13 mouse cellular contexts compared by ENCODE assay signal in the genomic region with DNA sequence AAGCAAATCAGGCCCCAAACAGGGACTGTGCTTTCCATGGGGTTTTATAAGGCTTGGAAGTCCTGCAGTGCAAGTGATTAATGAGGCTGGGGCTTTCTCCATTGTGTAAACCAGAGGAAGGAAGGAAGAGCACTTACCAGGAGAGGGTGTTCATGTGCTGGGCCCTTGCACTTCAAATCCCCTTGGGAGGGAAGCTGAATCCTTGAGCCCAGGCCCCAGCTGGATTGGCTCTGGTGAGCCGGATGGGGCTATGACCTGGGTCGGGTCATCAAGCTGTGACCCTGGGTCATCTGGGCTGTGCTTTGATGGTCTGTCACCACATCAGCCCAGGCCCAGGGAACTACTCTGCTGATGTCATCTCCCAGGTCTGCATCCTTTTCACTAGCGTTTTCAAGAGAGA. TPM values are rescaled to one million over a fixed set of nuclear protein-coding genes. Genes with fewer than 3 reads are reported as not detected.
A peak's percentile ranks its signal among the peaks of the same experiment; 100 is the strongest.
DNase-seq lines count a peak whose midpoint lies in the region; ATAC-seq and TF ChIP-seq lines count a peak whose summit lies in the region.
"Had no signal": no experiment of that assay in that cellular context is flagged by ENCODE, and none has a peak within 500 bp of the region (broad histone marks: within the 10 kb centered on the region; RNA-seq: fewer than 3 reads in every experiment).

No protein-coding gene starts in this region.

- no peak overlapping the region for H3K9ac ChIP-seq in liver, embryonic 11.5 days (ENCODE audit: low read depth, low read length)
- no peak overlapping the region for H3K9ac ChIP-seq in kidney, postnatal 0 days (ENCODE audit: low read depth, low read length)
- no peak overlapping the region for H3K9ac ChIP-seq in intestine, postnatal 0 days (ENCODE audit: low read depth, low read length)
- H3K9ac ChIP-seq: hindbrain, embryonic 12.5 days had no signal

- peaks cover 13% of the 10 kb centered on the region for H3K27me3 ChIP-seq in liver, embryonic 11.5 days (replicated peaks; ENCODE audit: control insufficient read depth, insufficient read depth, low read length)
- H3K27me3 ChIP-seq in kidney, postnatal 0 days (ENCODE audit: insufficient read depth, low read length), result no peaks in the 10 kb centered on the region
- H3K27me3 ChIP-seq in intestine, postnatal 0 days (replicated peaks; ENCODE audit: control insufficient read depth, insufficient read depth, low read length), result 0 out of 2 replicates have a peak, but pooled peaks cover 2% of the 10 kb centered on the region

- no peak overlapping the region for H3K27ac ChIP-seq in liver, embryonic 11.5 days (ENCODE audit: low read depth, low read length)
- no peak overlapping the region for H3K27ac ChIP-seq in kidney, postnatal 0 days
- H3K27ac ChIP-seq in intestine, postnatal 0 days (ENCODE audit: low read depth, low read length), result no peak overlapping the region
- H3K27ac ChIP-seq: hindbrain, embryonic 12.5 days had no signal

- H3K9me3 ChIP-seq in liver, embryonic 11.5 days (ENCODE audit: control insufficient read depth, low read length), result no peaks in the 10 kb centered on the region
- H3K9me3 ChIP-seq in kidney, postnatal 0 days (replicated peaks; ENCODE audit: low read length), result no peaks in the 10 kb centered on the region
- H3K9me3 ChIP-seq in intestine, postnatal 0 days (ENCODE audit: control insufficient read depth), result no peaks in the 10 kb centered on the region
- H3K9me3 ChIP-seq: hindbrain, embryonic 12.5 days had no signal

- H3K4me2 ChIP-seq in liver, embryonic 11.5 days, result no peak overlapping the region
- H3K4me2 ChIP-seq in kidney, postnatal 0 days (ENCODE audit: low read length), result no peak overlapping the region
- no peak overlapping the region for H3K4me2 ChIP-seq in intestine, postnatal 0 days (replicated peaks; ENCODE audit: low read depth)
- H3K4me2 ChIP-seq: hindbrain, embryonic 12.5 days; midbrain, embryonic 11.5 days had no signal

- no peak overlapping the region for H3K4me3 ChIP-seq in liver, embryonic 11.5 days (ENCODE audit: low read depth, low read length)
- no peak overlapping the region for H3K4me3 ChIP-seq in kidney, postnatal 0 days (replicated peaks; ENCODE audit: low read depth, low read length)
- no peak overlapping the region for H3K4me3 ChIP-seq in intestine, postnatal 0 days (ENCODE audit: low read depth, low read length)
- H3K4me3 ChIP-seq: erythroblast, embryonic 14.5 days; hindbrain, embryonic 12.5 days had no signal

- no peaks in the 10 kb centered on the region for H3K36me3 ChIP-seq in liver, embryonic 11.5 days (ENCODE audit: control insufficient read depth, insufficient read depth, low read length)
- no peaks in the 10 kb centered on the region for H3K36me3 ChIP-seq in kidney, postnatal 0 days (ENCODE audit: insufficient read depth, low read length)
- no peaks in the 10 kb centered on the region for H3K36me3 ChIP-seq in intestine, postnatal 0 days (ENCODE audit: control insufficient read depth, insufficient read depth)
- H3K36me3 ChIP-seq: hindbrain, embryonic 12.5 days had no signal

- no peak for DNase-seq in liver, embryonic 11.5 days (ENCODE audit: low spot score)
- DNase-seq in liver, result no peak
- DNase-seq in adrenal gland, adult 8-10 months, result peak; percentile 69
- DNase-seq in embryo, embryonic 11 days, result peak; percentile 67
- peak; percentile 73 for DNase-seq in kidney, postnatal 0 days (ENCODE audit: low spot score)
- DNase-seq in thymus, adult 18-20 months, result no peak
- DNase-seq: spleen, adult 18-20 months had no signal

- WGBS in liver, embryonic 11.5 days, result 17% methylated on average over 3 of the region's 3 CpGs
- whole genome bisulfite sequencing in kidney, postnatal 0 days, result 34% methylated on average over 3 of the region's 3 CpGs
- 35% methylated on average over 3 of the region's 3 CpGs for WGBS in intestine, postnatal 0 days

- peak; percentile 12; the same call in 1 of the 2 replicates for TF ChIP-seq CTCF in kidney, postnatal 0 days (IDR thresholded peaks at IDR 0.05; ENCODE audit: low read depth)
- TF ChIP-seq CTCF in intestine, postnatal 0 days (IDR thresholded peaks at IDR 0.05; ENCODE audit: low read depth), result no peak

- H3K4me1 ChIP-seq in liver, embryonic 11.5 days (replicated peaks; ENCODE audit: control insufficient read depth, insufficient read depth, low read length), result no peaks in the 10 kb centered on the region
- H3K4me1 ChIP-seq in kidney, postnatal 0 days (replicated peaks; ENCODE audit: insufficient read depth, low read length), result 0 out of 2 replicates have a peak, but pooled peaks cover 4% of the 10 kb centered on the region
- H3K4me1 ChIP-seq in intestine, postnatal 0 days (replicated peaks; ENCODE audit: control insufficient read depth, insufficient read depth, low read length), result no peaks in the 10 kb centered on the region

- peak; percentile 49; the same call in 1 of the 2 replicates for ATAC-seq in liver, embryonic 11.5 days (replicated peaks; ENCODE audit: low FRiP score)
- 0 out of 2 replicates have a peak, but pooled peaks have one; percentile 25 for ATAC-seq in kidney, postnatal 0 days (replicated peaks; ENCODE audit: low FRiP score, low read depth)
- ATAC-seq in cerebellum, adult (ENCODE audit: insufficient number of reproducible peaks, low FRiP score, low TSS enrichment), result no peak
- no peak for ATAC-seq in intestine, postnatal 0 days

RNA-seq across cellular contexts. Expression of a gene that starts 16.9 kb away (rescaled TPM):
- polyA plus RNA-seq in liver, embryonic 11.5 days (2014; fragmentation: Nextera tagmentation; extraction: Ambion mirVana), result 1.5 and 1.7 TPM in 2 replicates
- 10 to 100 TPM in 1 of 4 experiments, 1 to 10 TPM in 3; 7.4 to 13.8 (median 9.3) TPM for total RNA-seq in adrenal gland, adult 8-10 months (2022)
- polyA plus RNA-seq in kidney, postnatal 0 days (2015; fragmentation: Nextera tagmentation; extraction: Ambion mirVana), result 22.2 and 25.2 TPM in 2 replicates
- 0.29 and 0.60 TPM in 2 replicates for polyA plus RNA-seq in intestine, postnatal 0 days (2015; fragmentation: Nextera tagmentation; extraction: Ambion mirVana)
- total RNA-seq: MEL had no signal
- polyA plus RNA-seq: erythroblast, embryonic 14.5 days had no signal

Comparison
In these comparisons a context has a peak if more than half of its experiments do, and no peak if none do; other contexts are left out.
1. ATAC-seq: peak in liver, embryonic 11.5 days (single experiment) and kidney, postnatal 0 days (single experiment); none in cerebellum, adult (single experiment) and intestine, postnatal 0 days (single experiment).
2. DNase-seq: peak in adrenal gland, adult 8-10 months (single experiment), embryo, embryonic 11 days (single experiment) and kidney, postnatal 0 days (single experiment); none in liver, embryonic 11.5 days (single experiment), liver (single experiment) and thymus, adult 18-20 months (0 of 2).